Mouse (Mus musculus): ENCODE measurements around the gene Cpox.

- TF ChIP-seq CTCF (IDR thresholded peaks at IDR 0.05) (no peak), EP300 (IDR thresholded peaks at IDR 0.05) (no peak)
Measured at GRCm38 (mm10) chr16:58746715-58747114, 76.6 kb downstream of the Cpox start.

All from lung, postnatal 0 days (tissue).